20 mouse cellular contexts compared by ENCODE assay signal in the genomic region with DNA sequence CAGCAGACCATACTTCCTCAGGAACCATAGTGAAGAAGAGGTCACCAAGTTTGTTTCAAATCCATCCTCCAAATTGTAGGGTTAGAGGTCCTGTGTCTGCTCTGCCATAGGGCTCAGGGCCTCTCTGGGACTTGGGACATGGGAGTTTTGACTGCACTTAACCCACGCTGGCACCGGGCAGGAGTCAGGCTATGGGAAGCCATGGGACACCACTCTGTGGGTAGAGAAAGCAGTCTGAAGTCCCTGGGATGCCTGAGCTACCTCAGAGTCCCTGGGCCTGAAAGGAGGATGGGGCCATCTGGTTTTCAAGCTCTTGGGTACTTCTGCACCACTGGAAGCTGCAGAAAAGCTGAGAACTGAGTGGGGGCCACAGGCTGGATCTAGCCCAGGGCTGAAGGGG.
"Had no signal": no experiment of that assay in that cellular context is flagged by ENCODE, and none has a peak within 500 bp of the region (broad histone marks: within the 10 kb centered on the region; RNA-seq: fewer than 3 reads in every experiment).

No protein-coding gene starts in this region.

- H3K4me3 ChIP-seq: left cerebral cortex, adult 2 months; liver, embryonic 13.5 days; midbrain, embryonic 13.5 days; neural tube, embryonic 12.5 days; neural tube, embryonic 15.5 days had no signal

- H3K27me3 ChIP-seq: liver, embryonic 13.5 days; midbrain, embryonic 13.5 days; neural tube, embryonic 12.5 days; neural tube, embryonic 15.5 days had no signal

- H3K27ac ChIP-seq: left cerebral cortex, adult 2 months; liver, embryonic 13.5 days; midbrain, embryonic 13.5 days; neural tube, embryonic 12.5 days; neural tube, embryonic 15.5 days; stomach, postnatal 0 days had no signal

- H3K9ac ChIP-seq: liver, embryonic 13.5 days; midbrain, embryonic 13.5 days; neural tube, embryonic 12.5 days; neural tube, embryonic 15.5 days had no signal

- H3K4me1 ChIP-seq: liver, embryonic 13.5 days; neural tube, embryonic 12.5 days; neural tube, embryonic 15.5 days had no signal

- ATAC-seq: intestine, embryonic 16.5 days had no signal

- H3K4me2 ChIP-seq: liver, embryonic 13.5 days; midbrain, embryonic 13.5 days; neural tube, embryonic 12.5 days; neural tube, embryonic 15.5 days had no signal

- H3K36me3 ChIP-seq: liver, embryonic 13.5 days; midbrain, embryonic 13.5 days; neural tube, embryonic 12.5 days; neural tube, embryonic 15.5 days had no signal

- DNase-seq: kidney, adult 18-20 months; kidney, adult 9 months; kidney, postnatal 10 days; kidney, postnatal 36 days; layer of hippocampus, postnatal 36 days; liver, embryonic 13.5 days; lung, adult 2 months; lung, postnatal 14 days; lung, postnatal 4 days; right cerebral cortex, postnatal 14 days; right cerebral cortex, postnatal 4 days; thymus, adult 2 months; thymus, postnatal 14 days; thymus, postnatal 4 days had no signal

- H3K9me3 ChIP-seq: liver, embryonic 13.5 days; midbrain, embryonic 13.5 days; neural tube, embryonic 12.5 days; neural tube, embryonic 15.5 days had no signal
